Mouse (Mus musculus) macrophage (primary cell): ENCODE results near the gene Cnn1. TPM values are rescaled to one million over a fixed set of nuclear protein-coding genes. Genes with fewer than 3 reads are reported as not detected.

Source experiments
- H3K27ac ChIP-seq: fragments of 350-480 bp; formaldehyde crosslinking; 2 replicates; pipeline ENCODE4 v1.9.0; 2021
- H3K36me3 ChIP-seq: fragments of 350-480 bp; formaldehyde crosslinking; 2 replicates; pipeline ENCODE4 v1.9.0; 2021; ENCODE audit errors: inconsistent target
- H3K4me3 ChIP-seq: fragments of 350-480 bp; formaldehyde crosslinking; 2 replicates; pipeline ENCODE4 v1.9.0; 2021; ENCODE audit errors: inconsistent target
- H3K79me2 ChIP-seq: fragments of 350-480 bp; formaldehyde crosslinking; 2 replicates; pipeline ENCODE4 v1.9.0; 2021; ENCODE audit errors: inconsistent target
- whole genome bisulfite sequencing: methylation state at CpG from one replicate; pipeline ENCODE4 v1.1.7; 2026; ENCODE audit warnings: inconsistent platforms; ENCODE audit not compliant: missing documents; 5-methylcytosine and 5-hydroxymethylcytosine counted together
- polyA plus RNA-seq: library from polyadenylated mRNA; stranded (reverse); fragments of 250-400 nt; gene quantifications from 3 replicates; pipeline ENCODE4 v1.2.4, GENCODE M21; 2018; ENCODE audit warnings: inconsistent platforms
- total RNA-seq, 78 experiments: library from RNA; depleted of rRNA; stranded (reverse); fragments of 250-400 nt; gene quantifications; 1 replicate in 9 of 78; 2 replicates in 24 of 78; 3 replicates in 43 of 78; 4 replicates in 2 of 78; pipeline ENCODE4 v1.2.4; 2018; ENCODE audit warnings: inconsistent platforms in 56 of 78

The Cnn1 gene
- total RNA-seq (2018; cell fraction: chromatin; rRNA removed): 1 to 10 TPM in 1 of 26 experiments, not detected in 25; 4.1 TPM
- total RNA-seq (2018; cell fraction: cytosol; rRNA removed): not detected
- total RNA-seq (2018; cell fraction: nucleus; rRNA removed): not detected
- polyA plus RNA-seq: not detected in 3 replicates

DNA sequence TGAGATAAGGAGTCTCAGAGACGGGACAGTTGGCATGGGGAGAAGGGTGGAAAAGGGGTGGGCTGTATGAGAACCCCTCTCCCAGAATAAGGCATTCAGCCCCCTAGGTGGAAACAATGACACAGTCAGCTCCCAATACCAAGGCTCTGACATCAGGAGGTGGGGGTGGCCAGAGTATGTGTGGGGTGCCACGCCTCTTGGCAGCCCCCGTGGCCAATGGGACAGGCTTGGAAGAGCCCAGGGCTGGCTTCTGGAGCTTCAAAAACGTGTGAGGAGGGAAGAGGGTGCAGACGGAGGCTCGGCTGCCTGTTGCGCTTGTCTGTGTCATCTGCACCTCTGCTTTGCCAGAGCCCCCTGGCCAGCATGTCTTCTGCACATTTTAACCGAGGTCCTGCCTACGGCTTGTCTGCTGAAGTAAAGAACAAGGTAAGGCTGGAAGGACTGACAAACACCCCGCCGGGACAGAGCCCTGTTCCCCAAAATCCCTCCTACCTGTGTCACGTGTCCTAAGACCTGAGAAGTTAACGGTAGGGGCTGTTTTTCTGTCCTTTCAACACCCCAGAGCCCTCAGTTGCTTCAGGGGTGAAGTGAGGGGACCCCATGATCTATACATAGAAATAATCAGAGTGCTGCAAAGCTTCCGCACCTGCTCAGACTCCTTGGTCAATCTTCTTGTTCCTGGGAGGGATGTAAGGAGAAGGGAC lies at the start of gene Cnn1:
Gene Cnn1 (plus strand): TSS at position 224 of the 704 bp plus-strand sequence.
- no peaks in the 10 kb centered on the region for H3K36me3 ChIP-seq
- no peak within 1 kb of the TSS for H3K4me3 ChIP-seq
- 23% methylated on average over 14 of the region's 14 CpGs for WGBS

DNA sequence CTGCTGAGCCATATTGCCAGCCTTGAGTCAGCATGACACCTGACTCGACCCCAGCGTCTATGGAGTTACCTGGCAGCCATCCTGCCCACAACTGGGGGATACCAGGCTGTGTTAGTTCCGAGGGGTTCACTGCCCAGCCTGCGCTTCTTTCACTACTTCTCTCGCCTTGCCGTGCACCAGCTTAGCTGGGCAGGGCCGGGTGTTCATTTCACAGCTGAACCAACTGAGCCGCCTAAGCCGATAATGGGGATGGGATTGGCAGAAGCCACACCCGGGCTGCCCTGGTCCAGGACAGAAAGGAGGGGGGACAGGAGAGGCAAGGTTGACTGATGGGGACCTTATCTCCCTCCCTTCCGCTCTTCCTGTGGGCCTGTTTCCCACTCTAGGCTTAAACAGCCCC lies 49.7 kb upstream of the Cnn1 start:
- H3K36me3 ChIP-seq: no peaks in the 10 kb centered on the region
- 86% methylated on average over 11 of the region's 11 CpGs for WGBS
- no peaks in the 10 kb centered on the region for H3K79me2 ChIP-seq
- no peak overlapping the region for H3K4me3 ChIP-seq
- no peak overlapping the region for H3K27ac ChIP-seq

More for the DNA sequence above, at the start of gene Cnn1:
- Histone ChIP-seq H3K79me2 (no peaks in the 10 kb centered on the region), H3K27ac (no peak within 1 kb of the TSS)

DNA sequence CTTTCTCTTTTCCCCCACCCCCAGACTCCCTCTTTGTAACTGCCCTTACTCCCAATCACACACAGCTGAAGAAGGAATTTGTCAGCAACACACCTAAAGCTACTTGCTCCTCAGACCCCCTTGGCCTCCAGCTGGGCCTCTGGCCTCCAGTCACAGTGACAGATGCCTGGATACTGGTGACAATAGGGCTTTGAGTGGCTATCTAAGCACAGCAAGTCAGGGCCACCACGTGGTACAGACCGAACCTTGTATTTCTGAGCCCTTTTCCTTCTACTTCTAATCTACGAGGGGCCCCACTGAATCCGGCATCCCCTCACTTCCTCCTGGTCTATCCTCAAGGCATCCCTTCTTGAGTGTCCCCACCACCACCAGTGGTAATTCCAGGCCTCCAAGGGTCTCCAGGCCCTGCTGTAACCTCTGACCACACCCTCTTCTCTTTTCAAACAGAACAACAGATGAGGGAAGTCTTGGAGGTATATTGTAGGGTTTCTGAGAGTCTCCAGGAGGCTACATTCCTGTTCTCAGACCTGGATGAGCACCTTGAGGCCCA lies 49.2 kb upstream of the Cnn1 start:
- H3K4me3 ChIP-seq: no peak overlapping the region
- WGBS: 53% methylated on average over 4 of the region's 4 CpGs
- no peaks in the 10 kb centered on the region for H3K36me3 ChIP-seq
- no peaks in the 10 kb centered on the region for H3K79me2 ChIP-seq
- H3K27ac ChIP-seq: no peak overlapping the region

DNA sequence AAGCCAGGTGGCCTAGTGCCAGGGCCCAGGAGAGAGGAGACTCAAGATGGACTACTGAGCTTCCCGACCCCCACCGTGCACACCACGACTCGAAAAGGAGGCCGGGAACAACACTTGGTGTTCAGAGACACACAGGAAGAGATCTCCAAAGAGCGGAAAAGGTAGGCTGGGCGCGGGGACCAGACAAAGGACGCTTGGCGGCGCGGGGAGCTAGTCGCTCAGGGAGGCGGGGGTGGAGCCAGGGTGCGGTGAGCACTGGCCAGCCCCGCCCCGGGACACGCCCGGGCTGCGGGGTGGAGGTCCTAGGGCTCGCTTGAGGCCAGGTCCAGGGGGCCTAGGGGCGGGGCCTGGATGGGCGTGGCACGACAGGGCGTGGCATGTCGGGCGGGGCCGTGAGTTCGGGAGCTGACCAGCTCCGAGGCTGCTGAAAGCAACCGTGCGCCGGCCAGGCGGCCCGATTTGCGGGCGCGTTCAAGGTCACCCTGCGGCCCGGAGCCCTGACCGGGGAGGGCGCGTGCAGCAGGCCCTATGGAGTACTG lies 48.6 kb upstream of the Cnn1 start:
- no peak overlapping the region for H3K4me3 ChIP-seq

DNA sequence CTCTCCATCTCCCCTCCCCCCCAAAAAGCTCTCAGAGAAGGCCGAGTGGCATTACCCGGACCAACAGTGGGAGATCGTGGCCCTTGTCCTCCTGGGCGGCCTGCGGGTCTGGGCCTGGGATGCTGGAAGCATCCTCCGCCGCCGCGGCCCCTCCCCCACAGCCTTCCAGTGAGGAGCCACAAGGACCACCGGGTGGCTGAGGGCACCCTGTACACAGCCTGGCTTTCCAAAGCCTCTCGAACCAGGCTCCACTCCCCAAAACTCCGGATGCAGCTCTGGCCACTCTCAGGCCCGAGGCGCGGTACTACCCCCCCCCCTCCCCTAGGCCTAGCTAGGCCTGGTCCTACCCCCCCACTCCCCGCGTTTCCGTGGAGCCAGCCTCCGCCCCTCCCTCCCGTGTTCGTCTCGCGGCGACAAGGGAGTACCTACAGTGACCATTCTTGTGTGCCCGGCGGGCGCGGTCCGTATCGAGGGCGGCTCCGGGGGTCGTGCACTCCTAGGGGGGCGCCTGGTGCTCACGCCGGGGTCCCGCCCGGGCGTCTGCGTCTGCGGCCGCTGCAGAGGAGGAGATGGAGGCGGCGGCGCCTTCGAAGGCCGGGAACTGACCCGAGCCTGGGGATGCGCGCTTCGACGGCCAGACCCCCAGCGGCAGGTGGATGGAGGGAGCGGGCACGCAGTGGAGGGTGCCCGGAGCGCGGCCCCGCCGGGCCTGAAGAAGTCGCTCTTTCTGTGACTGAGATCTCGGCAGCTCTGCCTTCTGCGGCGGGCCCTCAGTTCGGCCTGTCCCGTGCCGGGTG lies 47.7 kb upstream of the Cnn1 start:
- Histone ChIP-seq H3K4me3 (no peak overlapping the region), H3K79me2 (no peaks in the 10 kb centered on the region), H3K36me3 (no peaks in the 10 kb centered on the region), H3K27ac (no peak overlapping the region)
- 4% methylated on average over 54 of the region's 67 CpGs for WGBS

More for the DNA sequence above, 48.6 kb upstream of the Cnn1 start:
- 3% methylated on average over 43 of the region's 43 CpGs for WGBS
- Histone ChIP-seq H3K79me2 (no peaks in the 10 kb centered on the region), H3K36me3 (no peaks in the 10 kb centered on the region), H3K27ac (no peak overlapping the region)

DNA sequence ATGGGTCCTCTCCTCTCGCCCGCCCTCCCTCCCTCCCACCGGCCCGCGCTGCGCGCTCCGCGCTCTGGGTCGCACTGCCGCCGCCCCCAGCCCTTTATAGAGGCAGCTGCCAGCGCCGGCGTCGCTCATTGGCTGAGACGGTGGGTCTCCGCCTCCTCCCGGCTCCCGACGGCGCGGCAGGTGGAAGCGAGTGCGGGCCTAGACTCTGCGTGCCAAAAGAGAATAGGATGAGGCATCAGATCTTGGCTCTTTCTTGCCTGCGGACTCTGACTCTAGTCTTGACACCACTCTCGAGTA lies 47.1 kb upstream of the Cnn1 start, which contains the start of gene Elavl3:
Gene Elavl3 (minus strand): TSS at position 66 of the 297 bp plus-strand sequence.
- Histone ChIP-seq H3K36me3 (no peaks in the 10 kb centered on the region), H3K27ac (no peak within 1 kb of the TSS), H3K4me3 (no peak within 1 kb of the TSS), H3K79me2 (no peaks in the 10 kb centered on the region)
- WGBS: 4% methylated on average over 28 of the region's 28 CpGs

DNA sequence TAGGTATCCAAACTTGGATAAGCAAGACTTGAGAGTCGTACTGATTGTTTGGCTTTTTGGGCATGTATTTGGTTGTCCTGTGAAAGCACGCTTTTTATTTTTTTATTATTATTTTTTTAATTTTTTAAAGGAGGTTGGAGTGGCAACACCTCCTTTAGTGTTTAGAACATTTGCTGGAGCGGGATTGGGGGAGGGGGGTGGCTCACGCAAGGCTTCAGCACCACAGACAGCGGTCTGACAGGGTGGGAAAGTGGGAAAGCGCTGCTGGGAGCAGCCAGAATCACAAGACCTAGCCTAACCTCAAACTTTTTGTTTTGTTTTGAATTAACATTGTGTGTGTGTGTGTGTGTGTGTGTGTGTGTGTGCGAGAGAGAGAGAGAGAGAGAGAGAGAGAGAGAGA lies 45.4 kb upstream of the Cnn1 start:
- Histone ChIP-seq H3K27ac (no peak overlapping the region), H3K79me2 (no peaks in the 10 kb centered on the region), H3K4me3 (no peak overlapping the region), H3K36me3 (no peaks in the 10 kb centered on the region)
- 36% methylated on average over 6 of the region's 7 CpGs for WGBS

DNA sequence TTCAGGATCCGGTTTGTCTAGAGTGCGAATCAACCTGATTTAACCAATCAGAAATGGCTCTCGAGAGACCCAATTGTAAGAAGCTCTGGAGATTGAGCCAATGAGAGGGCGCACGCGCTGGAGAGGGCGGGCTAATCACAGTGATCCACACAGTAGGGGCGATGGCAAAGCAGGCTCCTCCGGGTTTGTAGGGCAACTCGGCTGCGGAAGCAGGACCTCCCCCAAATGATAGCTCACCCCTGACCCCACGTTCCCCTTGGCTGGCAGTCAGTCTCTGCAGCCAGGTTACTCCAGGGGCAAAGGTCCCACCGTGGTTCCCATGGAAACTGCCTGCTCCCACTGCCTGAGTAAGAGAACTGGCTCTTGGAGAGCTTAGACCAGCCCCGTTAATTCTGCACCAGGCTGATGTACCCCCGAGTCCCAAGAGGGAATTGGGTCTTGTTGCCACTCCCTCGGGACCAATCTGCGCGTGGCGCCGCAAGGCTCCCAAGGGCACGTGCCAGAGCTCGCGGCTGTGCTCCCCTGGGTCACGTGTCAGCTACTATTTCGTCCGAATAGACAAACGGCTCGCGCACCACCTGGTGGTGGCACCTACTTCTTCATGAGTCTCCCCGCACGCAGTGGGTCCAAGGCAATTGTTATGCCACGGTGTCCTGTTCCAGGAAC lies 44.5 kb upstream of the Cnn1 start:
- Histone ChIP-seq H3K36me3 (no peaks in the 10 kb centered on the region), H3K79me2 (no peaks in the 10 kb centered on the region), H3K4me3 (no peak overlapping the region), H3K27ac (no peak overlapping the region)
- 5% methylated on average over 30 of the region's 32 CpGs for WGBS

DNA sequence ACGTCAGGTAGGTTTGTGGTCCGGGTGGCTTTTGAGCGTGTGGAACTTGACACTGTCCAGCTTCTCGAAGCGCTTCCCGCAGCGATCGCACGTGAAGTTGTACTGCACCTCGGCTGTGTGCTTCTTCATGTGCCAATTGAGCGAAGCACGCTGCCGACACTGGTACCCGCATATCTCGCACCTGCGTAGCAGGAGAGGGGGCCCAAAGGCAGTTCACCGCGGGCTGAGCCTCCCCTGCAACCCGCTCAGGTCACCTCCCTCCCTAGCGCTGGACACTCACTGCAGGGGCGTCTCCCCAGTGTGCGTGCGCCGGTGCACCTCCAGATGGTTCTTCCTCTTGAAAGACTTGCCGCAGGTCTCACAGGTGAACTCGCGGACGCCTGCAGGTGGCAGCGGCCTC lies 43.3 kb upstream of the Cnn1 start:
- 58% methylated on average over 25 of the region's 29 CpGs for WGBS
- H3K36me3 ChIP-seq: no peaks in the 10 kb centered on the region
- no peak overlapping the region for H3K4me3 ChIP-seq
- no peak overlapping the region for H3K27ac ChIP-seq
- H3K79me2 ChIP-seq: no peaks in the 10 kb centered on the region

DNA sequence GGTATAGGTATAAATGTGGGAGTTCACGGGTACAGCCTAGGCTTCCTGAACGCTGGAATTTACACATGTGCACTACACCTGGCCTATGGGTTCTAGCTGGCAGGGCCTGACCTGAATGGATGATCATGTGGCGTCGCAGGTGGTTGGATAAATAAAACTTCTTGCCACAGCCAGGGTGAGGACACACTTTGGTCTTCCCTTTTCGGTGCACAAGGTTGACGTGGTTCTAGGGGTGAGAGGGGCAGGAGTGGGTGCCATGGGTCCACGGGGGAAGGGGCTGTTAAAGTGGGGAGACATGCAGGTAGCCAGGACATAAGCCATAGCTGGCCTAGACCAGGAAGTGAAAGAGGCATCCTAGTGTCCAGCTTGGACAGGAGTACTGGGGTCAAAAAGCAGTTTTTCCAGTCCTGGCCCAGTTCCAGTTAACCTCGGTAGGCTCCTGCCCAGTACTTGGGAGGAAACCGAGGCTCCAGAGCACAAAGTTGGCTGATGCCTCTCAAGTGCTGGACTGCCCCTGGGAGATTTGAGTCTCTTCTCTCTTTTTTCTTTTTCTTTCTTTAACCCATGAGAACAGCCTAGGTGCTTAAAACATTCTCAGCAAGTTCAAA lies 42.6 kb upstream of the Cnn1 start:
- Histone ChIP-seq H3K4me3 (no peak overlapping the region), H3K27ac (no peak overlapping the region), H3K79me2 (no peaks in the 10 kb centered on the region), H3K36me3 (no peaks in the 10 kb centered on the region)
- WGBS: 87% methylated on average over 9 of the region's 9 CpGs

DNA sequence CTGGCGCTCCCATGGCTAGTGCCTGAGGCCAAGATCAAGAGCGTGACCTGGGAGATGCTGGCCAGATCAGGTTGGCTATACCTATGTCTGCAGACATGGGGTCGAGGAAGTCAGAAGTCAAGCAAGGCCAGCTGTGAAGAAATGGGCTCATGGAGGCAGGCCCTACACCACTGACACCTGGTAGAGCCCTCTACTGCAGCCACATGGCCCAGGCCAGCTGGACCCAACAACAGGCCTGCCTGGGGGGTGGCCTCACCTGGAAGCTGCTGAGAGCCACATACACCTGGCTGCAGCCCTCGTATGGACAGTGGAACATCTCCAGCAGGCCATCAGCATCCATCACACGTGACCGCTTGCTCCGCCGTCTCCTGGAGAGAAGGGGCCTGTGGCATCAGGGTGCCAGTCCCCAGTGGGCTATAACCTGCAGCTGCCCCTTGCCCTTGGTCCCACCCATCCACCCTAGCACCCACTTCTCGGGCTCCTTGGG lies 41.9 kb upstream of the Cnn1 start:
- Histone ChIP-seq H3K79me2 (no peaks in the 10 kb centered on the region), H3K36me3 (no peaks in the 10 kb centered on the region)
- WGBS: 98% methylated on average over 9 of the region's 9 CpGs

DNA sequence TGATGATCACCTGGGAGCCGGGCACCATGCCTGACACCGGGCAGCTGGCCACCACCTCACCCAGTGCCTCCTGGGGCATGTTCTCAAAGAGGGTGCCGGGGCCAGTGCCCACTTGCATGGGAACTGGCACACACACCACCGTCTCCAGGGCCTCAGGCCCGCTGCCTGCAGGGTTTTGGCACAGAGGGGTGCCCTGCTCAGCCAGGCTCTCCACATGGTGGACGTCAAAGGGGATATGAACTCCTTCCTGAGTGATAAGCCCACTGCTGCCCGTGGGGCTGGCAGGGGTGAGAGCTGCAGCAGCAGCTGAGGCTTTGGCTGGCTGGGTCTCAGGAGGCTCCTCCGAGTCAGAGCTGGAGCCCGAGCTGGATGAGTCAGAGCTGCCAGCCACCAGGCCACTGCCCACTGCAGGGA lies 41.0 kb upstream of the Cnn1 start:
- H3K27ac ChIP-seq: no peak overlapping the region
- WGBS: 91% methylated on average over 8 of the region's 9 CpGs
- H3K4me3 ChIP-seq: no peak overlapping the region
- no peaks in the 10 kb centered on the region for H3K36me3 ChIP-seq
- H3K79me2 ChIP-seq: no peaks in the 10 kb centered on the region

More for the DNA sequence above, 41.9 kb upstream of the Cnn1 start:
- Histone ChIP-seq H3K4me3 (no peak overlapping the region), H3K27ac (no peak overlapping the region)

DNA sequence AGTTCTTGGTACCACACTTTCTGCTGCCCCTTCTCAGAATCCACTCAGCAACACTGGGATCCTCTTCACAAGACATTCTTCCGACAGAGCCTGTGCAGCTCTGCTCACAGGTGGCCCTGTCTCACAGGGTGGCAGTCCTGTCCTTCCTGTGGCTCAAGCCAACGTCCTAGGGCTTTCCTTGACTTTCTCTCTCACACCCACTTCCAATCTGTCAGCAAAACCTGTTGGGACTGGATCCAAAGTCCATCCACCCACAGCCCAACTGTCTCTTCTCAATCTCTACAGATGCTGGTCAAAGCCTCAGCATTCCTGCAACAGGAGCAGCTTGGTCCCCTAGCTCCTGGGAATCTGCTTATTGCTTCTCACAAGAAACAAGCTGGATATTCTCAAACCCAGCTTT lies 37.7 kb upstream of the Cnn1 start:
- peaks cover 19% of the 10 kb centered on the region for H3K36me3 ChIP-seq
- 95% methylated on average over 2 of the region's 2 CpGs for WGBS

DNA sequence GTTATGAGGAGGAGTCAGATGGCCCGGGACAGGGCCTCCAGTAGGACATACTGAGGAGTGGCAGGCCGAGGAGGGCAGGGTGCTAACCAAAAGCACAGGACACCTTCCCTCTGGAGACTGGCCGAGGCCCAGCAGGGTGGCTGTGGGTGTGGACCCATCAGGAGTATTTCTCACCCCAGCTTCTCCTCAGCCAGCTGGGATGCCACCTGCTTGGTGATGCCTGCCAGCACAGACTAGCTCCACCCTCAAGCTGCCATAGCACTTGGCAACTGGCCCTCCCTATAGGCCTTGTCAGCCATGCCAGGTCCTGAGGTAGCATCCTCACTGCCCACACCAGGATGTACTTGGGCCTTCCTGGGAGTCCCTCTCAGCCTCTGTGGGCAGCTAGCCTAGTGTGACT lies 34.7 kb upstream of the Cnn1 start:
- peaks cover 19% of the 10 kb centered on the region for H3K36me3 ChIP-seq
- H3K4me3 ChIP-seq: no peak overlapping the region
- H3K27ac ChIP-seq: no peak overlapping the region
- WGBS: 96% methylated on average over 3 of the region's 3 CpGs
- no peaks in the 10 kb centered on the region for H3K79me2 ChIP-seq

More for the DNA sequence above, 37.7 kb upstream of the Cnn1 start:
- Histone ChIP-seq H3K79me2 (no peaks in the 10 kb centered on the region), H3K27ac (no peak overlapping the region), H3K4me3 (no peak overlapping the region)
